Mouse (Mus musculus): ENCODE results near the gene Snap23. TPM values are rescaled to one million over a fixed set of nuclear protein-coding genes. Genes with fewer than 3 reads are reported as not detected.

The Snap23 gene
- 15.6 and 16.6 TPM in 2 replicates for polyA plus RNA-seq (2012; rRNA removed)

DNA sequence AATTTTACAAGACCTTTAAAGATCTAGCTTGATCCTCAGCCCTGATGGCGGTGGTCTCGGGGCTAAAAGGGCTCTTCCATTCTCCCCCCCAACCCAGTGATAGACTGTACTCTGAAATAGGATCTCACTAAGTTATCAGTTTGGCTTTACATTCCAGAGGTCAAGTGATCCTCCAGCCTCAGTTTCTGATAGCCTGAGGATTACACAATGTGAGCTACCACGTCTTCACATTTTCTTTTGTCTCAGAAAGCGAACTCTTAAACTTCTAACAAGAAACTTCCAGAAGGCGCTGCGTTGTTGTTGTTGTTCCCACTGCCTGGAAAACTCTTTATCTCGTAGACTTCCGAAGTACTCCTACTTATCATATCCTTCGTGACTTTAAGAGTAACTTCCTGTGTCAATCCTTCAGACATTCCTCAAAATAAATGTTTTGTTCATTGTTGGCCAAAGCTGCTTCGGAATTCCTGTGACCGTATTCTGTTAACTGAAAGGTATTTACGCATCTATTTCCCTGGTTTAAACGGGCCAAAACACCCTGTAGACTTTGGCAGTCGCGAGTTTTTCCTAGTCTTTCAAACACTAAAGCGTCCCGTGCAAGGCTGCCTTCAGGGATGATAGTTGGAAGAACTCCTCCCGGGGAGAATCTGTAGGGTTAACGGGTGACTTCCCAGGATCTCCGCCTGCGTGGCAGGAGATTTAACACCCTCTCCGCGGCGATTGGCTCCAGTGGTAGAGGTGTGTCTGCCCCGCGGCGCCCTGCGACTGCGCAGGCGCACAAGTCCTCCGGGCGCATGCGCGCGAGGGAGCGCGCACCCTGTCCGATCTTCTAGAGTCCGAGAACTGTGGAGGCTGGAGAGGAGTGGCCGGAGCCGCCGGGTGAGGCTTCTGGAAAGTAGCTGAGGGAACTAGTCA lies at the start of gene Snap23:
Snap23 (plus strand) TSS at position 786 of the 912 bp plus-strand sequence.

DNA sequence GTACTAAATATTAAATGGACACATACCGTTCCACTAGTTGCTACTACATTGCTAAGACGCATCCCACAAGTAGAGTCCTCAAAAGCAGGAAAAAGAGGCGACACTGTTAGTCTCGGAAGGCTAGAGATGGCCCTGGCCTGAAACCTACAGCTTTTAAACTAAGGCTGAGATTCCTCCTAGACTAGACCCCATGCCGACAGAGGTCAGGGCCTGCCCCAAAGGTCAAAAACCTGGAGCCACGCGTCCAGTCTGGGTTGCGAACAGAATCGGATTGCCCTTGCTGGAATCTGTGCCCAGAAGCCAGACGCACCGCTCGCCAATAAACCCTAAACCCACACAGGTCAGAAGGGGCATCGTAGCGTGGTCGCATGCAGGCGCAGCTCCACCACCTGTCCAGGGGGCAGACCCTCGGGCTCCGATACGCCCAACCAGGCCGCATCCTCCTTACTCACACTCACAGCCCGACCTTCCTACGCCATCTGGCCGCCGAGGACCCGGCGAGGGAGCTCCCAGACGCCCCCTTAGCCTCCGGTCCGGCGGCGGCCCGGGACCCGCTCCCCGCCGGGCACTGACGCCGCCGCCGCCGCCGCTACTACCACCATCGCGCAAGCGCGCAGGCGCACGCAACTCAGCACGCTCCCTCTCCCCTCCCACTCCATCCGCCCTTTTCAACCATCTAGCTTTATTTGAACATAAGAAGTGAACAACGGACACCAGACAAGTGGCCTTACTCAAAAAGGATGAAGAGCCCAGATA lies 4.1 kb upstream of the Snap23 start, which contains the start of gene Zfp106:
Zfp106 (minus strand) TSS at position 609 of the 756 bp plus-strand sequence.

DNA sequence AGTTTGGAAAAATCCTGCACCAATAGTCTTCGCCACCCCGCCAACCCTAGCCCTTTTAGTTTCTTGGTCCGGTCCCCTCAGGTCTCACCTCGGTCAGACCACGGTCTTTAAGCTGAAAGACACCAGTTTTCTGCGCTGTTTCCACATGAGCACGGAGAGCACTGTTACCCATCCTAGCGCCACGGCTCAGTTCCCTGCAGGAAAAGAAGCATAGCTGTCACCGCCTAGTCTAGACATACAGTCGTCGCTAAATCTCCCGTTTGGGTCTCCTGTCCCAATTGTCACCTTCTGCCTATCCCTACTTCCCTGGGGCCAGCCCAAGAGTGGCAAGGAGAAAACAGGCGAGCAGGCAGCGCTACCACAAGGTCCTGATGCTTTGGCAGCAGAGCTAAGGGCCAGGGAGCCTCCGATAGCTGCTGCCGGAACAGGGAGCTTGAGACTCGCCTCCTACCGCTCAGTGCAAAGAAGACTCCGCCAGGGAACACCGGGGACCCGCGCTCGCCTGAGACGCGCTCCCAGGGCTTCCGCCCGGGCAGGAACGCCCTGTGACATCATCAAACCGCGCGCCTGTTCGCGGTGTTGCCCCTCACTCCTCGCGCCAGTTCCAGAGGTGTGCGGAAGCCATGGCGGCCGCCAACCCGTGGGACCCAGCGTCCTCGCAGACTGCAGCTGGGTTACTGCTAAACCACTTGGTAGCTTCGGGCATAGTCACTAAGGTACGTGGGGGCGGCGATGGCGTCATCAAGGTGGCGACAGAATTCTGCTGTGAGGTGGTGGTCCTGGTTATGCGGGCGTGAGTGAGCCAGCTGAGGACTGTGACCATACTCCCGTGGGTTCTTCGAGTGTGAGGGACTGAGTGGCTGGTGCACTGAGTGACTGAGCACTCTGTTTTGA lies 41.6 kb downstream of the Snap23 start, which contains the start of the genes Haus2 and Lrrc57:
Haus2 (plus strand) TSS at position 554 of the 894 bp plus-strand sequence.
Lrrc57 (minus strand) TSS at position 691 of the 894 bp plus-strand sequence.

DNA sequence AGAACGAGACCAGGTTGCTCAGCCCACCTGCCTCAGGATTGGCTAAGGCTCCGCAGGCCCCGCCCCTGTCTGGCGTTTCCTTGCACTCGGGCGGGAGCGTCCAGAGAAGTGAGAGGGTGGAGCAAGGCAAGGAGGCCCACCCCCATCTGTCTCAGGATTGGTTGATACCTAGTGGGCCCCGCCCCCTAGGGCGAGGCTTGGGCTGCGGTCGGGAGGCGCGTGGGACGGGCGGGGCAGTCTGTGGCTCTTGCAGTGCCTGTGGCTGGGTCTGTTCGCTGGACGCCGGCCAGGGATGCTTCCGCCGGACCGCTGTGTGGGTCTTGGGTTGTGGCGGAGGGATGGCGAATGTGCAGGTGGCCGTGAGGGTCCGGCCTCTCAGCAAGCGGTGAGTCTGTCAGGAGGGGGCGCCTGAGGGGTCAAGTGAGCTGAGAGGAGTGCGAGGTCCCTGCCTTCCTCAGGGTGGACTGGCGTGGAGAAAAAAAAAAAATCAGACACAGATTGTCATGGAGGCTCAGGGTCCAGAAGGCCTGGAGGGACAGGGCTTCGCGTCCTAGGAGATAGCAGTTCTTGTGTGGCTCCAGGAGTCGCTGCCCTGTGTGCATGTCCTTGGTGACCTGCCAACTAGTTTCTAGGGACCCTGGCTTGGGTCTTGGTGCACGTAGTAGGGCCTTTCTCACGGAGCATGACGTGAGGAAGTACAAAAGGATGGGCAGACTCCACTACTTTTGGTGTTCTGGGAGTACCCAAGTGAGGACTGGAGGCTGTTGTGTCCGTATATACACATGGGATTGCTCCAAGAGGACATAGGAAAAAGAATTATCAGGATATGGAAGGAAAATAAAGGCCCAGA lies 61.6 kb downstream of the Snap23 start, which contains the start of gene Stard9:
Stard9 (plus strand) TSS at position 236 of the 850 bp plus-strand sequence.

Other genes with a start within 250 kb of the Snap23 start
- gene Vps39, start 214.5 kb upstream of the Snap23 start, polyA plus RNA-seq (2012; rRNA removed) = 8.4 and 9.4 TPM in 2 replicates
- 6.4 and 7.5 TPM in 2 replicates for gene Ganc, start 163.8 kb upstream of the Snap23 start, polyA plus RNA-seq (2012; rRNA removed)
- gene Tmem87a, start 163.6 kb upstream of the Snap23 start, polyA plus RNA-seq (2012; rRNA removed) = 6.5 and 6.6 TPM in 2 replicates
- 3.8 and 4.5 TPM in 2 replicates for gene Capn3, start 111.7 kb upstream of the Snap23 start, polyA plus RNA-seq (2012; rRNA removed)
- 13.6 and 15.6 TPM in 2 replicates for gene Zfp106, start 3.8 kb upstream of the Snap23 start, polyA plus RNA-seq (2012; rRNA removed)
- 5.7 and 5.9 TPM in 2 replicates for gene Haus2, start 41.7 kb downstream of the Snap23 start, polyA plus RNA-seq (2012; rRNA removed)
- gene Lrrc57, start 41.8 kb downstream of the Snap23 start, polyA plus RNA-seq (2012; rRNA removed) = 8.0 and 8.2 TPM in 2 replicates
- gene Stard9, start 61.5 kb downstream of the Snap23 start, polyA plus RNA-seq (2012; rRNA removed) = 3.0 and 3.9 TPM in 2 replicates

All from liver, embryonic 18 days (tissue).